Mouse (Mus musculus) liver, embryonic 16.5 days (tissue): ENCODE results near the gene Epha4. TPM values are rescaled to one million over a fixed set of nuclear protein-coding genes. Genes with fewer than 3 reads are reported as not detected.
A peak's percentile ranks its signal among the peaks of the same experiment; 100 is the strongest.

ENCODE experiments used
- ATAC-seq: fragments of 200-750 bp; cut with Nextera tagmentation; 2 replicates; pipeline ENCODE4 v1.8.0; 2017; ENCODE audit warnings: low read depth, mild to moderate bottlenecking, moderate number of reproducible peaks, moderate library complexity
- H3K27ac ChIP-seq: fragments of 300-500 bp; sonication (generic); 2 replicates; pipeline ENCODE4 v1.5.1; 2014; ENCODE audit warnings: mild to moderate bottlenecking, low read length
- H3K27me3 ChIP-seq: fragments of 300-500 bp; sonication (generic); 2 replicates; pipeline ENCODE4 v1.6.1; 2014; ENCODE audit warnings: low read depth, low read length, mixed read lengths; ENCODE audit not compliant: control insufficient read depth, insufficient read depth
- H3K36me3 ChIP-seq: fragments of 300-500 bp; sonication (generic); 2 replicates; pipeline ENCODE4 v1.6.1; 2014; ENCODE audit warnings: mild to moderate bottlenecking; ENCODE audit not compliant: control insufficient read depth, insufficient read depth
- H3K4me1 ChIP-seq: fragments of 300-500 bp; sonication (generic); 2 replicates; pipeline ENCODE4 v1.6.1; 2014; ENCODE audit warnings: low read depth, low read length, mixed read lengths; ENCODE audit not compliant: control insufficient read depth
- H3K4me2 ChIP-seq: fragments of 300-500 bp; sonication (generic); 2 replicates; pipeline ENCODE4 v1.6.1; 2014; ENCODE audit warnings: low read depth, low read length, mixed read lengths
- H3K4me3 ChIP-seq: fragments of 300-500 bp; sonication (generic); 2 replicates; pipeline ENCODE4 v1.5.1; 2014; ENCODE audit warnings: low read depth, mild to moderate bottlenecking, low read length
- H3K9ac ChIP-seq: fragments of 300-500 bp; sonication (generic); 2 replicates; pipeline ENCODE4 v1.6.1; 2014; ENCODE audit warnings: low read depth, low read length
- H3K9me3 ChIP-seq: fragments of 300-500 bp; sonication (generic); replicated peaks from 2 replicates; pipeline ENCODE4 v1.6.1; 2016; ENCODE audit warnings: low read length; ENCODE audit not compliant: control insufficient read depth
- WGBS: fragments of 180-500 bp; shearing (Covaris S2); extraction: QIAGEN DNeasy Blood & Tissue Kit; methylation state at CpG from one replicate; pipeline ENCODE4 v1.1.7; 2014; ENCODE audit not compliant: insufficient replicate concordance; 5-methylcytosine and 5-hydroxymethylcytosine counted together
- polyA plus RNA-seq: library from polyadenylated mRNA; unstranded; fragments of >200 nt; fragmentation: Nextera tagmentation; extraction: Ambion mirVana; gene quantifications from 2 replicates; pipeline ENCODE4 v1.2.1, GENCODE M21; 2015

Epha4 gene
- polyA plus RNA-seq, 1 experiment from 2014 or later = 0.30 TPM

DNA sequence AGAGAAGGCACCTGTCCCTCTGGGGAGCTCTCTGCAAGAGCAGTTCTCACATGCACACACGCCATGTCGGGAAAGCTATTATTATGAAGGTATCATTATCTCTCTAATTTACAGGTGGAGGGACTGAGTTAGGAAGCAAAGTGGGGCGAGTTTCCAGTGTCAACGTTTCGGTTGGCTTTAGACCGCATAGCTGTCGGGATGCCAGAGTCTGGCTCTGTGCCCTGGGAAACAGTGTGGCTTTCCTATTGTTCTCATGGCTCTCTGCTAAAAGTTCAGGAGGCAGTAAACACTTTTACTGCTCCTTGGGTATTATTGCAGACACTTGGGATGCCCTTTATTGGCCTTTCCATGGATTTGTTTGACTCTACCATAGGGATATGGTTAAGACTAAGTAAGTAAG is 144.0 kb downstream of the Epha4 start:
- no peaks in the 10 kb centered on the region for H3K27me3 ChIP-seq
- H3K4me1 ChIP-seq = peaks cover 8% of the 10 kb centered on the region
- no peaks in the 10 kb centered on the region for H3K36me3 ChIP-seq
- 72% methylated on average over 7 of the region's 7 CpGs for WGBS
- H3K9ac ChIP-seq = no peak overlapping the region
- no peaks in the 10 kb centered on the region for H3K9me3 ChIP-seq
- H3K27ac ChIP-seq = no peak overlapping the region
- ATAC-seq = no peak
- no peak overlapping the region for H3K4me2 ChIP-seq
- no peak overlapping the region for H3K4me3 ChIP-seq

DNA sequence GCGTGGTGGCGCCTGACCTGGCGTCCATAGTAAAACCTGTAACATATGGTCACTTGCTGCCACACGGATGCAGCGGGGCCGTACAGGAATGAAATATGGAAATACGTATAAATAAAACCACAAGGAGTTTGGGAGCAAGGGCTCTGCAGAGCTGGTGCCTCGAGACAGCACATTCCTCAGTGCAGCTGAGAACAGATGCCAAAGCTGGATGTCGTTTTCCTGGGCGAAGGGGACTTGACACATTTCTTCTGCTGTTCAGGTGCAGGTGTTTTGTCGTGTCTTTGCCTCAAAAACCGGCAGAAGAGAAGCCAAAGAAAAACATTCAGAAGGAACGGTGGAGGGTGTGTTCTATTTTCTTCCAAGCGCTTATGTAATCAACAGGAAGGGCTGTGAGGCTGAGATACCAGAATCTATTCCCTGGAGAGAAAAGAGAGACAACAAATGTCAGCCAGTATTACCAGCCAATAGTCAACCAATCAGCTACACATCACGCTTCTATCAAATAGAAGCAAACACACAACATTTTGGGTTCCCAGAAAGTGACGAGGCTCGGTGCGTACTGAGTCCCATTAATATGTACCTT is 145.5 kb downstream of the Epha4 start:
- no peaks in the 10 kb centered on the region for H3K36me3 ChIP-seq
- H3K9me3 ChIP-seq = no peaks in the 10 kb centered on the region
- no peak overlapping the region; the same call in 1 of the 2 replicates for H3K4me3 ChIP-seq
- 32% methylated on average over 18 of the region's 18 CpGs for WGBS
- no peak overlapping the region for H3K27ac ChIP-seq
- ATAC-seq = peak; percentile 73
- 0 out of 2 replicates have a peak overlapping the region, but pooled peaks have one; percentile 21 for H3K9ac ChIP-seq
- H3K4me1 ChIP-seq = peaks cover 8% of the 10 kb centered on the region
- H3K4me2 ChIP-seq = peak overlapping the region; percentile 14
- no peaks in the 10 kb centered on the region for H3K27me3 ChIP-seq

DNA sequence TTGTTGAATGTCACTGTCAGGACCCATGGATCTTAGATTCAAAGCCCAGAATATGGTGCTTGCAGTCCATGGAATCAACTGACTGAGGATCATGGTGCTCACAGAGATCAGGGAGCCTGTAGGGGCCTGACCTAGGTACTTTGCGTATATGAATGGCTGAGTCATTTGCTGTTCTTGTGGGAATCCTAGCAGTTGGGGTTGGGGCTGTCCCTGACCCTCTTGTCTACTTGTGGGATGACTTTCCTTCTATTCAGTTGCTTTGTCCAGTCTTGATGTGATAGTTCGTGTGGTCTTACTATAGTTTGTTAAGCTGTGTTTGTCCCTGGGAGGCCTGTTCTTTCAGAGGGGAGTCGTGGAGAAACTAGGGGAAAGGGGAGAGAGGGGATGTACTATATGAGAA is 149.0 kb downstream of the Epha4 start:
- ATAC-seq = no peak
- Histone ChIP-seq H3K9me3 (no peaks in the 10 kb centered on the region), H3K4me1 (peaks cover 8% of the 10 kb centered on the region), H3K27ac (no peak overlapping the region), H3K4me2 (no peak overlapping the region), H3K4me3 (no peak overlapping the region), H3K9ac (no peak overlapping the region), H3K36me3 (no peaks in the 10 kb centered on the region), H3K27me3 (no peaks in the 10 kb centered on the region)
- WGBS = 65% methylated on average over 3 of the region's 3 CpGs

DNA sequence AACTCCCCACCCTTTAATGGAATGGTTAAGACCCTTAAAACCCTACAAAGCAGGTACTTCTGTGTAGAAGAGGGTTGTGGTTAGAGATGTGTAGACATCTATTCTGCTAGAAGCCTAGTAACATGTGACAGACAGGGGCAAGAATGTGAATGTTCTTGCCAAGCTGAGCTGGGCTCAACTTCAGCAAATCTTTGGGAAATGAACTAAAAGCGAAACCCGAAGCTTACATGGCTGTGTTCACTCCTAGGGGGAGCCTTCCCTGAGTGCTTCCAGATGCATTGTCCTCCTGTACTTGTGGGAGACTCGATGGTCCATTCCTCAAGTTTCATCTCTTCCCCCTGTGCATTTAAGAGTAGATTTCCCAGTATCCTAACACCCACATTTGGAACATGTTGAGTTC is 150.3 kb downstream of the Epha4 start:
- Histone ChIP-seq H3K4me3 (no peak overlapping the region), H3K36me3 (no peaks in the 10 kb centered on the region), H3K4me1 (peaks cover 4% of the 10 kb centered on the region), H3K4me2 (no peak overlapping the region), H3K9me3 (no peaks in the 10 kb centered on the region), H3K27ac (no peak overlapping the region), H3K27me3 (no peaks in the 10 kb centered on the region), H3K9ac (no peak overlapping the region)
- 72% methylated on average over 3 of the region's 3 CpGs for WGBS
- ATAC-seq = no peak

DNA sequence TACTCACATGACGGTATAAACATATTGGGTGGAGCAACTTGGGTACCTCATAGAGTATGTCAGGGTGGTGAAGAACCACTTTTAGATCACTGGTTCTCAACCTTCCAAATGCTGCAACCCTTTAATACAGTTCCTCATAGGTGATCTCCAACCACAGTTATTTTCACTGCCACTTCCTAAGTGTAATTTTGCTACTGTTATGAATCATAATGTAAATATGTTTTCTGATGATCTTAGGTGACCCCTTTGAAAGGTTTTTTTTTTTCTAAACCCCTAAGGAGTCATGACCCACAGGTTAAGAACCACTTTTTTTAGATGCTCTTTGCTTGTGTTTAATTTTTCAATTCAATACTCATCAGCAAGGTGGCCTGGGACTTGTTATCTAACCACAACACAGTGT is 151.0 kb downstream of the Epha4 start:
- Histone ChIP-seq H3K4me3 (no peak overlapping the region), H3K9me3 (no peaks in the 10 kb centered on the region), H3K4me2 (no peak overlapping the region), H3K27ac (no peak overlapping the region), H3K27me3 (no peaks in the 10 kb centered on the region), H3K9ac (no peak overlapping the region), H3K4me1 (no peaks in the 10 kb centered on the region), H3K36me3 (no peaks in the 10 kb centered on the region)
- no peak for ATAC-seq
- WGBS = 73% methylated on average over 1 of the region's 1 CpGs

DNA sequence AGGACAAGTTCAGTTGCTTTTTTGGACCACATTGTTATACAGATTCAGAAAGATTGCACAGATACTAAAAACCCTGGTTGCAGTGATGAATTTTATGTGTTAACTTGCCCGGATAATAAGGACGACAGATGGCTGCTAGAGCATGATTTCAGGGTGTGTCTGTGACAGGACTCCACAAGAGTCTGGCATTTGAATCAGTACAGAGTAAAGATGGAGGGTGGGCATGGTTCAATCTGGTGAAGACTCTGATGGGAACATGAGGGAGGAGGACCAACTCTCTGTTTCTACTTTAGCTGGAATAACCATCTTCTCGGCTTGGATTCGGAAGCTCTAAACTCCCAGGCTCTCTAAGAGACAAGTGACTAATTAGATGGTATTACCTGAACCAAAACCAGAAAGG is 168.4 kb downstream of the Epha4 start:
- no peak for ATAC-seq
- Histone ChIP-seq H3K27ac (no peak overlapping the region), H3K9me3 (no peaks in the 10 kb centered on the region), H3K4me1 (no peaks in the 10 kb centered on the region), H3K4me2 (no peak overlapping the region), H3K36me3 (no peaks in the 10 kb centered on the region), H3K9ac (no peak overlapping the region), H3K4me3 (no peak overlapping the region), H3K27me3 (no peaks in the 10 kb centered on the region)
- WGBS = 70% methylated on average over 4 of the region's 4 CpGs

DNA sequence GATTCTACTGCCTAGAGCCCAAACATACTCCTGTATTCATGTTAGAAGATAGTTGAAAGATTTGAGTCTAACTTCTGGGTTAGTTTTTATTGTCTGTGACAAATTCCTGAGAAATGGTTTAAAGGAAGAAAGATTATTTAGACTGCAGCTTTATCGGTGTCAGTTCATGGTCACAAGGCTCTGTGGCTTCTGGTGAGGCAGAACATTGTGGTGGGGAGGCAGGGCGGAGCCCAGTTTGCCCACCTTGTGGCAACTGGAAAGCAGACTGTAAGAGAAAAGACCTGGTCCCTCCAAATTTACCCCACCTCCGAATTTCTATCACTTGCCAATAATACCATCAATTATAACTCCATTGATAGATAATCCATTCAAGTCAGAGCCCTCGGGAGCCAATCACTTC is 171.1 kb downstream of the Epha4 start:
- ATAC-seq = no peak

DNA sequence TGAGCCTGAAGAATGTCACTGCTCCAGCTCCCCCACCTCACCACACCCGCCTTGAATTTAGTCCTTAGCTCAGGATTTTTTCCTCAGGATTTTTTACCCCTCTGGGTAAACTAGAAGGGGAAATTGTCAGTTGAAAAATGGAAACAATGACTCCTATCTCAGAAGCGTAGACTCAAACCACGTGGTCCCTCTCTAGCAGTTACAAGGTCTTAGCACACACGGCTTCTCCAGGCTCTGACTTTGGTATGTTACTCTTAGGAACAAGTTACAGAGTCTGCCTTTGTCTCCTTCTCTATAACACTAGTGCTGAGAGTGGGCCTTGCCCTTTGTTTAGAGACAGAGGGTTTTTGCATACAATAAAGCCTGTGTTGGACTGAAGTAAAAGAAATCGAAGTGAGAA is 175.2 kb downstream of the Epha4 start:
- Histone ChIP-seq H3K9me3 (no peaks in the 10 kb centered on the region), H3K4me2 (no peak overlapping the region), H3K36me3 (no peaks in the 10 kb centered on the region), H3K4me1 (no peaks in the 10 kb centered on the region), H3K9ac (no peak overlapping the region), H3K27ac (no peak overlapping the region), H3K4me3 (no peak overlapping the region), H3K27me3 (no peaks in the 10 kb centered on the region)
- ATAC-seq = no peak
- 53% methylated on average over 5 of the region's 5 CpGs for WGBS

More for the DNA sequence above, 171.1 kb downstream of the Epha4 start:
- H3K27ac ChIP-seq = no peak overlapping the region
- no peak overlapping the region for H3K4me3 ChIP-seq
- H3K4me2 ChIP-seq = no peak overlapping the region
- H3K4me1 ChIP-seq = no peaks in the 10 kb centered on the region
- H3K9ac ChIP-seq = no peak overlapping the region
- WGBS = 43% methylated on average over 4 of the region's 4 CpGs
- no peaks in the 10 kb centered on the region for H3K27me3 ChIP-seq
- H3K36me3 ChIP-seq = no peaks in the 10 kb centered on the region
- H3K9me3 ChIP-seq = no peaks in the 10 kb centered on the region

DNA sequence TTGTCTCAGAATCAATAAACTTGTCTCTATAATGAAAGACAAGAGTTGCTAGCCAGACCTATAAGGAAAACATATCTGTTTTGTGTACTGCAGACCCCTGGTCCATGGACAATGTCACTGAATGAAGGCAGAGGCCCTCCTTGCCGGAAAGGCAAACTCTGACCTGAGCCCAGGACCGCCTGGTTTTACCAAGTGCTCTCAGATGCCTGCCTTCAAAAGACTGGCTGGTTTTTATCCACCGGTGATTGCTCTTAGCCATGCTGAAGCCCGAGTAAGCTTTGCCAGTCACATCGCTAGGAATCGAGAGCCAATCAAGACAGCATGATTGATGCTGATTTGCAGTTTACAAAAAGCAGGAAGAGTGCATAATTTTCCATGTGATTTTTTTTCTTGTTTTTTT is 176.5 kb downstream of the Epha4 start:
- Histone ChIP-seq H3K9ac (no peak overlapping the region), H3K9me3 (no peaks in the 10 kb centered on the region), H3K27ac (no peak overlapping the region), H3K4me2 (no peak overlapping the region), H3K36me3 (no peaks in the 10 kb centered on the region), H3K4me3 (no peak overlapping the region), H3K4me1 (no peaks in the 10 kb centered on the region), H3K27me3 (no peaks in the 10 kb centered on the region)
- no peak for ATAC-seq
- 61% methylated on average over 6 of the region's 6 CpGs for WGBS
